Mouse (Mus musculus) erythroblast, embryonic 14.5 days (primary cell): ENCODE results near the gene Mylpf.

Experiments used
- GATA1 ChIP-seq: IDR thresholded peaks from 2 replicates; pipeline ENCODE4 v1.6.1; 2012; ENCODE audit warnings: low read length, inconsistent platforms, mixed read lengths
- TAL1 ChIP-seq: IDR thresholded peaks from 3 replicates; pipeline ENCODE4 v1.6.1; 2012; ENCODE audit warnings: low read length, inconsistent platforms, mixed read lengths

DNA sequence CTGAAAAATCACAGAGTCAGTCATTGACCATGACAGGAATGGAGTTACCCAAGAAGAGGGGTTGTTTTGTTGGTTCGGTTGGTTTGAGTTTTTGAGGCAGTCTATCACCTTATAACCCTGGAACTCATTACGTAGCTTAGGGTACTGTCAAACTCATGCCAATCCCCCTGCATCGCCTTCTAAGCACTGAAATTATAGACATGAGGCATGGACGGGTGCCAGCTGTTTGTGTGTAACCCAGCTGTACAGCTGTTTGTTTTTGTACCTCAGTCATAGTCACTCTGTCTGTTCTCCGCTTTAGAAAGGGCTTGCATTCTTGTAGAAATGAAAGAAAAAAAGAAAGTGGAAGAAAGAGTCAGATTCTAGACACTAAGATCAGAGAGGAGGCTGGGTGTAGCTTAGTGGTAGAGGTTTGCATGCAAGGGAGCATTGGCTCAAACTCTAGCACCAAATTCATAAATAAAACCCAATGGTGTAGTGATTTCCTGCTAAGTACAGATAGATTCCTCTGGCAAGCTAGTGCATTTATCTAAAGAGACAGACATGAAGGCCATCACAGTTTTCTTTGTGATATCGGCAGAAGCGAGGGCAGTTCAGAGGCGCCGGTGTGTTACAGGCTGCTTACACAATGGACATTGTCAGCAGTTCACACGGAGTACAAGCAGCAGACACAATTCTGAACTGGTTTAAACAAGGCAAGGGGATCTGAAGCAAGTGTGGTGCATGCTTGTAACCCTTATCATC, 53.7 kb downstream of the Mylpf start:
- no peak for TF ChIP-seq TAL1
- TF ChIP-seq GATA1, result no peak
